Mouse (Mus musculus): ENCODE results near the gene Daglb.

Daglb gene

GRCm38 (mm10) chr5:143464100-143464756 is at the start of gene Daglb:
Gene Daglb, plus strand, starts transcription at chr5:143464584.
- peak; percentile 94 for DNase-seq

GRCm38 (mm10) chr5:143421484-143421883 is 42.9 kb upstream of the Daglb start:
- no peak for DNase-seq

- no peak for DNase-seq
These were observed 41.4 kb upstream of the Daglb start for GRCm38 (mm10) chr5:143422990-143423389.

GRCm38 (mm10) chr5:143423899-143424519 is 40.4 kb upstream of the Daglb start:
- peak; percentile 25 for DNase-seq

GRCm38 (mm10) chr5:143434421-143434820 is 30.0 kb upstream of the Daglb start:
- no peak for DNase-seq

GRCm38 (mm10) chr5:143441298-143441697 is 23.1 kb upstream of the Daglb start:
- DNase-seq: no peak

- DNase-seq: no peak
These were observed 22.6 kb upstream of the Daglb start for GRCm38 (mm10) chr5:143441753-143442152.

- no peak for DNase-seq
These were observed 713 bp upstream of the Daglb start for GRCm38 (mm10) chr5:143463671-143464070.

GRCm38 (mm10) chr5:143464757-143465118 is 354 bp downstream of the Daglb start:
- DNase-seq: no peak

- DNase-seq: no peak
These were observed 1.0 kb downstream of the Daglb start for GRCm38 (mm10) chr5:143465156-143466085.

GRCm38 (mm10) chr5:143466891-143467669 is 2.7 kb downstream of the Daglb start:
- no peak for DNase-seq

- no peak for DNase-seq
These were observed 3.5 kb downstream of the Daglb start for GRCm38 (mm10) chr5:143467931-143468330.

GRCm38 (mm10) chr5:143469628-143470027 is 5.2 kb downstream of the Daglb start:
- DNase-seq: no peak

- DNase-seq: peak; percentile 87
These were observed 6.2 kb downstream of the Daglb start for GRCm38 (mm10) chr5:143470421-143471164.

GRCm38 (mm10) chr5:143471165-143471546 is 6.8 kb downstream of the Daglb start:
- DNase-seq: no peak

- peak; percentile 85 for DNase-seq
These were observed 7.7 kb downstream of the Daglb start for GRCm38 (mm10) chr5:143471953-143472618.

- DNase-seq: no peak
These were observed 10.9 kb downstream of the Daglb start for GRCm38 (mm10) chr5:143475153-143475844.

- no peak for DNase-seq
These were observed 11.6 kb downstream of the Daglb start for GRCm38 (mm10) chr5:143476013-143476412.

- DNase-seq: no peak
These were observed 13.5 kb downstream of the Daglb start for GRCm38 (mm10) chr5:143477901-143478300.

- DNase-seq: no peak
These were observed 20.6 kb downstream of the Daglb start for GRCm38 (mm10) chr5:143484955-143485354.

GRCm38 (mm10) chr5:143487193-143487592 is 22.8 kb downstream of the Daglb start:
- DNase-seq: no peak

Measured in layer of hippocampus, adult 9-11 months (tissue).